Mouse (Mus musculus) T-helper 1 cell (primary cell): ENCODE results near the gene Stra6.

Experiments used
- in situ Hi-C: fragments of 300-600 bp; cut with MboI, MseI; formaldehyde crosslinking; loops from one replicate; pipeline ENCODE4 v1.15.1; 2025; ENCODE audit warnings: high pct_unique_total_duplicates

The Stra6 gene

DNA sequence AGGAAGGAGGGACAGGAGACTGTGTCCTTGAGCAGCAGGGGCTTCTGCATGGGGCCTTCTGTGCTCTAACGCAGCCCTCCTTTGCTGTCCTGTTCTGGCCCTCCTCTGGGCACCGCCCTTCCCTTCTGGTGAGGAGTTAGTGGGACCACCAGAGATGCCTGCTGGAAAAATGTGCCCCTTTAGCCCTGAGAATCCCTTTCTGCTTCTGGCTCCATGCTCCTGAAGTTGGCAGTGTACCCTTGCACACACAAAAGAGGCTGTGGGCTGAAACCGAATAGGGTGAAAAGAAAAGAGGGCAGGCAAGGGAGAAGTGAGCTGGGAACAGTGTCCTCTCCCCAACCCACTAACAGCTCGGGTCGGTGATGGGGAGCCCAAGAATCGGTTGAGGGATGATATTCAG is 14.4 kb upstream of the Stra6 start:
- in situ Hi-C loops = no loop called here

DNA sequence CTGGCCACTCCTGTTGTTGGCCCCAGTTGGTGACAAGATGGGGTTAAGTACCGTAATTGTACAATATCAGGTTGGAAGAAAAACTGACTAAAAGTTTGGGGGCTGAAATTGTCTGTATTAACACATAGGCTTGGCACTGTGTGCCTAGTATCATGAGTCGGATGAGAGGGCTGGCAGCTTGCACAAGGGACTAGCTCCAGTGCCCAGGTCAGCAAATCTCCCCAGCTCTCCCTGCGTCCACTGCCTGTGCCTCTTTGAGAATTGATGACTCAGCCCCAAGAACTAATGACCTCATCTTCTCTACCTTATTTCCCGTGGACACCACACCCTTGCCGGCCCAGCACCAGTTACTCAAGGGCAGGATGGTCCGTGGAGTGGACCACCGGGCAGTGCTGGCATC is 13.7 kb upstream of the Stra6 start:
- in situ Hi-C loops = no loop called here

DNA sequence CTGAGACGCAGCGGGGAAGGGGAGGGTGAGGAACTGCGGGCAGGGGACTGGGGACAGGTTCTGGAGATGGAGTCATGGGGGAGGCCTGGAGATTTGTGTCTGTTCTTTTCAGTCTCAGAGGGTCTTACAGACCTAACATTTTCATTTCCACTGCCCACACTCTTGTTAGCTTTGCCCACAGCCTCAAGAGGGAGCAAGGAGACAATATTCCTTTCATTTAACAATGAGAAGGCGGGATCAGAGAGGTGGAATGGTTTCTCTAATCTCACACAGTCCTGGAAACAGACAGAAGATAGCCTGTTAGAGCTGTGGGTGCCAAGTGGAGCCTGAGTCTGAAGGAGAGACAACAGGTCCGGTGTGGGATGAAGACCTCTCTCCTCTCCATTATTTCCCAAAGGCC is 11.7 kb upstream of the Stra6 start:
- in situ Hi-C loops = no loop called here

DNA sequence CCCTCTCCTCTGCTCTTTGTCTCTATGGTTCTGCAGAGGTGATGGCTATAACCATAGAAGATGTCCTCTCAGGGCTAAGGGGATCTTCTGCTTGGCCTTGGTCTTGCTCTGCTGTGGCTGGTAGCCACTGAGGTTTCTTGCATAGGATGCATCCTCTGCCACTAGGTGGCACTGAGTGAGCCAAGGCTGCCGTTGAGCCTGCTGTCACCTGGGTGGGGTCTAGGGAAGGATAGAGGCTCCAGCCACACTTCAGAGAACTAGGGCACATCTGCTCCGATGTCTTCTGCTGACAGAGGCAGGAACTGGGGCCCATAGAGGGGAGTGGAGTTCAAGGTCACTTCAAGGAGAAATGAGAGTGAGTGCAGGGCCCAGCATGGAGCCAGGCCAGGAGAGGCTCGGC is 10.5 kb upstream of the Stra6 start:
- in situ Hi-C loops = no loop called here

DNA sequence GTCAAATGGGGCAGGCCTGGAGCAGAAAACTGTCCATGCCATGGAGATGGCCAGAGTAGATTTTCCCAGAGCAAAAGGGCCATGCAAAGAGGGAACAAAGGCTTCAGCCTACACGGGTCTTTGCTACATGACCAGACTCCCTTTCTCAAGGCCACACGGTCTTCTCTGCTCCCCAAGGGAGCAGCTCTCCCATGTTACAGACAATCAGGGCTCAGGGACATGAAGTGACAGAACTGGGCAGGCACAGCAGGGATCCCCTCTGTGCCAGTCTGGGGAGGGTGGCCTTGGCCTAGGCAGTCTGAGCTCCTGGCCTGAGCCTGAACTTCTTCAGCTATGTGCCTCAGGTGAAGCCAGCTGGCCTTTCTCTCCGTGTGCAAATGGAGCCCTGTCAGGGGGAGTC is 10.0 kb upstream of the Stra6 start:
- in situ Hi-C loops = no loop called here

DNA sequence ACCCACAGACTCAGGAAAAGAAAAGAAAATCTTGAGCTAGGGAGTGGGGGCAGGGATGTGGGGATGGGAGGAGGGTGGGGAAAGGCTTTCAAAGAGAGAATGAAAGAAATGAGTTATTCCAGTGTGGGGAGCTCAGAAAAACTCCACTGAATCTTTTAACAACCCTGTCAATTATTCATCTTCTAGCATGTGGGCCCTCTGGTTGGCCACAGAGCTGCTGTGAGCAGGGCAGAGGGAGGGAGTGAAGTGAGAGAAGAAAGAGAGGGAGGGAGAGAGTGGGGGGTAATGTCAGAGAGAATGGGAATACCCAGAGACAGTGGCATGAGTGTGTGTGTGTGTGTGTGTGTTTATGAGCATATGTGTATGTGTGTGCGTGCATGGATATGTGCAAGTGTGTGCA is 9.6 kb upstream of the Stra6 start:
- in situ Hi-C loops = no loop called here

DNA sequence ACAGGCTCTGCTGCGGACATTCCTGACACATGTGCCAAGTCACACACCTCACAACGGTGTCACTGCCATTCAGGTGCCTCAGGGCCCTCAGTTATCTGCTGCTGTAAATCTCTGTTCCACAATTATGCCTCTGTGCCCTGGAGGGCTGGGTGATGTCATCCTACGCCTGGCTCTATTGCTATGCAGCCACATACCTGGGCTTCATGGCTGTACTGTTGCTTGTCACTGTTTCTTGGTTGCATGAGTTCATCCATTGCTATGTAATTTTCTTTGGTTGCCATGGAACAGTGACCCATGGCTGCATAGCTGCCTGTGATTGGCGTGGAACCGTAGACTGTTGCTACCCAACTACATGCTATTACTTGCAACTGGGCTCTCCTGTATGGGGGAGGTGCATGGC is 7.9 kb upstream of the Stra6 start:
- in situ Hi-C loops = no loop called here

DNA sequence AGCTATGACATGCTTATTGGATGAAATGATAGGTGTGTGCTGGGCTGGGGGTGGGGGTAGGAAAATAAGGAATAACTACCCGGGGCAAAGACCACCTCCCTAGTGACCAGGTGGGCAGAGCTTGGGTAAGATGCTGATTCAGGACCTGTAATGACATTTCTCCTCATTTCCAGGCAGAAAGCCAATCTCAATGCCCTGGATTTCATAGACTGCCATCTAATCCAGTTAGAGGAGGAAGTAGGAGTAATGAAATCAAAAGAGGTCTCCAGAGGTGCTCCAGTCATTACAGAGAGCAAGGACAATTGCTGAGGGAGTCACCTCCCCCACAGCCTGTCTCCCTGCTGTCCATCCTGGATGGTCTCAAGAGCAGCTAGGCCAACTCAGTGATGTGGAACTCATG is 3.7 kb upstream of the Stra6 start:
- in situ Hi-C loops = no loop called here

DNA sequence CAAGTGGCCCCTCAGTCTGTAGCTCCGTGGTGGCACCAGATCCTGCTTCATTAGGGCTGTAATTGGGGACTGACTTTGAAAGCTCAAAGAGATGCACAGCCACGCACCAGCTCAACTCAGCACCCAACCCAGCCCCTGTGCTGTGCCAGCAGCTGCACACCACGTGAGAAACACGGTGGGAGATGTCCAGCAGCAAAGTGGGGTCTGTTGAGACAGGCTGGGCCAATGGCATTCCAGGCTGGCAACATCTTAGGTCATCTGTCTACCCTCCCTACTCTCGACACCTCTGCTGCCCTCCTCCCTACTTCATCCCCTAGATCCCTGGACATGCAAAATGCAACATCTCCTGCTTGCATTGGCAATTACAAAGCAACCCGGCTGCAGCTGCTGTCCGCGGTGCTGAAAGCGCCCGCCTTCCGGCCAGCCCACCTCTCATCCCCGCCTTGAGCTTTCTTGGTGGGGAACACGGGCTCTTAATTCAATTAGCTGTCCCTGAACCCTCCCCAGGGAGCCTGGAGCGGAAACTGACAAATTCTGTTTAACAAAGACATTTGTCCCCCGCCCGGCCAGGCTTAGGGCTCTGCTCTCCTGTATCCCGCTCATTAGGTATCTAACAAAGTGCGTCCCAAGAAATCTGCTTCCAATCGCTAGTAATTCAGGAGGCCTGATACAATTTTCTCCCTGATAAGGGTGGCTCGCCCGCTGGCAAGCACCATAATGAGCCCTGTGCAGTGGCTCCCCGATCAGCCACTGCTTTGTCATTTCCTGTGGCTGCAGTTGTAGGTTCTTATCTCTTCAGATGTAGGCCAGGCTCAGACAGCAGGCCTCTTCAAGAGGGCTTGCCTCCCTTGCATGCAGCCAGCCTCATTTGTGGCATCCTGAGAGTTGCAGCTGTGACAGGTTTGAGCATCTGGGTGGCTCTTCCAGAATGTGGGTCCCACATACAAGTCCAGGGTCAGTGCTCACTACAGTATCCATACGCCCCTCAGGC is 2.6 kb upstream of the Stra6 start:
- in situ Hi-C loops = no loop called here

DNA sequence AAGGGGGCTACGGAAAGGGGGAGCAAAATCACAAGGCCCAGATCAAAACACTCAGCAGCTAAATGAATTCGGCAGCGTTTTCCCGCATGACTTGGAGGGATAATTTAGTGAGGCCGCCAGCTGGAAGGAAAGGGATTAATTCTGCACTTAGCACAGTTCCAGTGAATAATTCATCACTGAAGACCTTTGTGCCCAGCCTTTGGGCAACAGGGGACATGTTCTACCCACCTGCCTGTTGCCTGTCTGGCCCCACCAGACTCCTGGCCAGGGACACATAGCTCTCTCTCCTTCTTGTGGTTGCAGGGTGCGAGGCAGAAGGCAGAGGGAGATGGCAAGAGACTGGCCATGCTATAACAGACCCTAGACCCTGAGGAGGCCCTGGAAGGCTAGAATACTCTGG is 1.9 kb downstream of the Stra6 start:
- in situ Hi-C loops = no loop called here

DNA sequence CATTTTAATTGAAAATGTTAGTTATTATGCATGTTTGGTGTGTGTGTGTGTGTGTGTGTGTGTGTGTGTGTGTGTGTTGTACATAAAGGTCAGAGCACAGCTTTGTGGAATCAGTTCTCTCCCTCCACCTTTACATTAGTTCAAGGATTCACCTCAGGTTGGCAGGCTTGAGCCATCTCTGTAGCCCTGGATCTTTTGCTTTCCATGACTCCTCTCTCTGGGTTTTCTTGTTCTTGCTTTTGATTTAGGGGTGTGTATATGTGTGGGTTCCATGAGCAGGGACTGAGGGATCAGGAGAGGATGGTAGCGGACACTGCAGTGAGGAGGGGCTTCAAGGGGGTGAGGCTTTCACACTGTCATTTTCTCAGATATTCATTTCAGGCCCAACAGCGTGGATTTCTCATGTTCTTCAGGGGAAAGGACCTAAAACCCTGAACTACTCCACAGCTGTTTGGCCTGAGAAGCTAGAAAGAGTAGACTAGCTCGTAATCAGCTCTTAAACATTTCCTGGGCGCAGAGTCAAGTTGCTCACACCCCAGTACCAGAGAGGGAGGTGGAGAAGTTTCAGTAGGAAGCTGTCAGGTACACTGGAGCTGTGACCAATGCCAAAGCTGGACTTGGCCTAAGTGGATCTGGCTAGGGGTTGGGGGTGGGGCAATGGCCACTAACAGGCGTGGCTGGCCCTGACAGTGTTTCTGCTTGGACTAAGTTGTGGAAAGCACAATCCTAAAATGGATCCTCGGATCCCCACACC is 2.6 kb downstream of the Stra6 start:
- in situ Hi-C loops = no loop called here

DNA sequence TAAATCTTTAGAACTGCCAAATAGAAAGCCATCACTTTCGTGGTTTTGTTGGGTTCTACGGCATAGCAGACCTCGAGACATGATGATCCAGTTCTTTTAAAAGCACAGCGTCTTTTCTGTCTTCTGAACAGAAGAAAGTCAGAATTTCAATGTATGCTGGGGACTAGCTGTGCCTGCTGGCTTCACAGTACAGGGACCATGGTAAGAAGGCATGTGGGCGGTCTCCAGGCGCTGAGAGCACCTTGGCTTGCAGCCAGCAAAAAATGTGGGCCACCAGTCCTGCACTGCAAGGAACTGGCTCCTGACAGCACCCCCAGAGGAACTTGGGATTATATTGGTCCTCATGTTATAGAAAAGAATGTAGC is 3.1 kb downstream of the Stra6 start:
- in situ Hi-C loops = no loop called here

DNA sequence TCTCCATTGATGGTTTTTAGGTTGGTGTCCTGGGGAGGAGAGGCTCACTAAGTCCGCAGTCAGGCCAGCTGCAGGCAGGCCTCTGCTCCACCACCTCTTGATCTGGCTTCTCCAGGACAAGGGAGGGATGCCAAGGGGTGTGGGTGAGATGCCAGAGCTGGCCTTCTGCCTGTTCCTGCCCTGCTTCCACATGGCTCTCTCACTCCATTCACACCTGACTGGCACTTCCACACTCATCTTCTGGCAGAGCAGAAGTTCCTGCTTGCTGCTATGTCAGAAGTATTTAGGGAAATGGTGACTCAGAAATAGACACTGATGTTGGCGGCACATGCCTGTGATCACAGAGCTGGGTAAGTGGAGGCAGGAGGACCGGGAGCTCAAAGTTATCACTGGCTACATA is 4.0 kb downstream of the Stra6 start:
- in situ Hi-C loops = no loop called here

DNA sequence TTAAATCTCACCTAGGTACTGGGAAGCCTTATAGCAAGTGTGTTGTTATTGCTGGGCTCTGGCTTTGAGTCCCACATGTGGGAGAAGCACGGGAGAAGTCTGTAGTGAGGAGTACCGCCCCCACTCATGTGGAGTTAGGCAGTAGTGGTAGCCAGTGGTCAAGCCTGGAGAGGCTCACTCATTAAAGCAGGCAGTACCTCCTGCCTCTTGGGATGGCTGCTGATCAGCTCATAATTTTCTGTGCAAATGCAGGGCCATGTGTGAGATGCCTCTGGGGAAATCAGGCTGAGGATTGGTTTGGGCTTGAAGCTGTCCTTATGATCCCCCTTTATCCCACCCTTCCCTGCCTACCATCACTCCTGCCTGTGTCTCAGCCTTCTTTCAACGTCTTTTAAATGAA is 11.0 kb downstream of the Stra6 start:
- in situ Hi-C loops = no loop called here

DNA sequence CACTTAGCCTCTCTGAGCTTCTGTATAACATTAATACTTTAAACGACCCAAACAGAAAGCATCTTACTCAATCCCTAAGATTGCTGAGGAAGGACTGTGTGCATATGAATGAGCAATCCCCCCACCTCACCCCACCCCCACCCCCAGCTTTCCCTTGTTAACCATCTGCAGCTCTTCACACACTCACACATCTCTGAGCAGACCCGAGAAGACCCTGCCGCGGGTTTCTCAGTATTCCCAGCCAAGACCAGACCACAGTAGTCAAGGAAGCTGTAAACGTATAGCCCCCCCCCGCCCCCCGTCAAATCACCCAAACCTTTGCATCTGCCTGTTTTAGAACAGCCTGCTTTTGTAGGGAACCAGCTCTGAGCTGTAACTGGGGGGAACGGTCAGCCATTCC is 21.0 kb downstream of the Stra6 start:
- in situ Hi-C loops = no loop called here

DNA sequence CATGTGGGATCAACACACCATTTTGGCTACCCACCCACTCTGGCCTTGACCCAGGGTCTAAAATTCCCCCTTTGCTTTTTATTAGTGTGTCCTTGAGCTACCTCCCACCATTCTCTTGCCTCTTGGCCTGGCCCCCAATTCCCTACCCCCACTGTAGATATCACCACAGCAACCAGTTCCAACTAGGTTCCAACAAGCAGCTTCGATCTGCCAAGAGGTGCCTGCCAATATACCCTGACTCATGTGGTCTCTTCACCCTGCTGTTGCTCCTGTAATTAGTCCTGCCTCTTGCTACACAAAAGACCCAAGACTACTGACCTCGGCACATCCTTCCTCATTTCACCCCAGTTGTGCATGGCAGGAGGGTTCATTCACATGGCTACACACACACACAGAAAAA is 21.5 kb downstream of the Stra6 start:
- in situ Hi-C loops = loop anchor here (5.0 kb wide), 1 partner anchor 702 kb away; no protein-coding TSS in a partner anchor

DNA sequence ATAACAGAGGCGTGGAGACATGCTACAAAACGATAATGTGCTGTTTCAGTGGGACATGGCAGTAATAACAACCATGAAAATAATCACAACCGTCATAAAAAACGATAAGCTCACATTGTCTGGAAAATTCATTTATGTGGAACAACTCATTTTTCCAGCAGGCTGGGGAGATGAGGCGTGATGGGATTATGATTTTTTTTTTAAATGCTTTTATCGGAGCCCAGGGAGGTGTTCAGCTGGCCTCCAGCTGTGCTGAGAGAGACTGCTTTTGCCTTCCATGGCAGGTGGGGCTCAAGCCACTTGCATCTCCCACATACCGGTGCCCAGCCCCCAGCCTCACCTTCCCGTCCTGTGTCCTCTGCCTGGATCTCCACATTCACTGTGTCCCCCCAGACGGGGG is 22.6 kb downstream of the Stra6 start:
- in situ Hi-C loops = loop anchor here (5.0 kb wide), 1 partner anchor 701 kb away; no protein-coding TSS in a partner anchor

DNA sequence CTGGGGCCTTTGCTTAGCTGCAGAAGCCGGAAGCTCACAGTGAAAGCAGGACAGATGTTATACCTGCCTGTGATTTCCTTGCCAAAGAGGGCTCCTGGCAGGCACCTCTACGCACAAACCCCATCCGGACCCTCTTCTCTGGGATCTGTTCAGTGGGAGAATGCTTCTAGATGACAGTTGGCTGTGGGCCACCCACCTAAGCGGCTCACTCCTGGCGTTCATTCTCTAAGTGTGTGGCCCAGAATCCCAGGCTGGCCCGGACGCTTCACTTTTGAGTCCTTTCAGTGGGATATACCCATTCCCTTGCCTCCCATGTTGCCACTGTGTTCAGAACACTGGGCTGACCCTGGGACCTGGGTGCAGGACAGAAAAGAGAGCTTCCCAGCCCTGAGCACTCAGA is 23.3 kb downstream of the Stra6 start:
- in situ Hi-C loops = loop anchor here (5.0 kb wide), 1 partner anchor 700 kb away; no protein-coding TSS in a partner anchor

DNA sequence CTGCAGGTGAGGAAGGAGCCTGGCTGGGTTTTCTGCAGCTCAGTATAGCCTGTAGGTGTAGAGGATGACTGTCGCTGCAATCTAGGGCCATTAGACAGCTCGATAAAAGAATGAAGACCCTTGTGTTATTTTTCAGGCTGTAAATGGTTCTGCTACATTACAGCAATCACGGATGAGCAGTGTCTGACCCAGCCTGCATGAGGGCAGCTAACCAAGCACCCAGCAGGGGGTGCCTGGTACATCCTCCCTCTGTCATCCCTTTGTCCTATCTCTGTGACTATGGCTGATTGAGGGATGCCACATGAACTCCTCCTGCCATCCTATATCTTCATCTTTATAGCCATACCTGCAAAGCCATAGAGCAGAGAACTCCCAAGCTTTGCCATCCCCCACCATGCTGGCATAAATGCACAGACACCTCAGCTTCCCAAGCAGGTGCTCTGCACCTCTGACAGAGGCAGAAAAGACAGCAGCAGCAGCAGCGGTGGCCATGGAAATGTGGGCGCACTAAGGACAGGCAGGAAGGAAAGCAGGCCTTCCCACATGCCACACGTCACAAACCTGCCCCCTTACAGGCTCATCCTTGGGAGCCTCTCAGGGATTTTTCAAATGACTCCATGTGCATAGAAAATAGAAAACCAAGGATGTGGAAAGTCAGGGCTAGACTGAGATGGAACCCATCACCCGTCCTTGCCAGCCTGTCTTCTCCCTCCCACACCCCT is 23.9 kb downstream of the Stra6 start:
- in situ Hi-C loops = loop anchor here (5.0 kb wide), 1 partner anchor 700 kb away; no protein-coding TSS in a partner anchor

DNA sequence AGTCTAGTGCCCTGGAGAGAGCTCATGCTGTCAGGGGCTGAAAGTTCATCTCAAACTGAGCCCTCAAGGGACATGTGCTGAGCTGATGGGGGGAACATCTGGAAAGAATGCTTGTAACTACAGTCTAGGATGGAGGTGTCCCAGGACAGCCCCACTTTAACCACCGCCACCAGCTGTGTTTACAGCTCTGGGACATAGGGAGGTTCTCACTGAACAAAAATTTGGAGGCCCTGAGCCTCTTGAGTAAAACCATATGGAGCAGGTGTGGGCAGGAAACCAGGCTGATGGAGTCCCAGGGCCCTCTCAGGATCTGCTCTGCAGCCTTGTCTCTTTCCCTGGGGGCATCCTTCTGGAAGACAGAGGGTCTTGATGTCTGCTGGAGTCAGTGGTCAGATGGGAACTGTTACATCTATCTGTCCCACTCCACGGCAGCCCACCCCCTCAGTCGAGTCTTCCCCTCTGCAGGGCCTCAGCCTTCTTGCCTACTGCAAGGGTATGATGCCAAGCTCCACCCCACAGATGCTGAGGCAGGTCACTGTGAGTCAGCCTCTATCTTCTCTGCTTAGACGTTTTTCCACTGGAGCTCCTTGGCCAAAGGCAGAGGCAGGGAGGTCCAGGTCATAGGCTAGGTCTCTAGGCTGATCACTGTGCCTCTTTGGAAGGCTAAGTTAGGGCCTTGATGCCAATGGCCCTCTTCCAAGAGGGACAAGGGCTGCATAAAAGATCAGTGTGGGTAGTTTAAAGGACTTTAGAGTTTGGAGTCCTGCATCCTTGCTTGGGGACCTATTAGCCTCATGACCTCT is 28.2 kb downstream of the Stra6 start:
- in situ Hi-C loops = no loop called here

DNA sequence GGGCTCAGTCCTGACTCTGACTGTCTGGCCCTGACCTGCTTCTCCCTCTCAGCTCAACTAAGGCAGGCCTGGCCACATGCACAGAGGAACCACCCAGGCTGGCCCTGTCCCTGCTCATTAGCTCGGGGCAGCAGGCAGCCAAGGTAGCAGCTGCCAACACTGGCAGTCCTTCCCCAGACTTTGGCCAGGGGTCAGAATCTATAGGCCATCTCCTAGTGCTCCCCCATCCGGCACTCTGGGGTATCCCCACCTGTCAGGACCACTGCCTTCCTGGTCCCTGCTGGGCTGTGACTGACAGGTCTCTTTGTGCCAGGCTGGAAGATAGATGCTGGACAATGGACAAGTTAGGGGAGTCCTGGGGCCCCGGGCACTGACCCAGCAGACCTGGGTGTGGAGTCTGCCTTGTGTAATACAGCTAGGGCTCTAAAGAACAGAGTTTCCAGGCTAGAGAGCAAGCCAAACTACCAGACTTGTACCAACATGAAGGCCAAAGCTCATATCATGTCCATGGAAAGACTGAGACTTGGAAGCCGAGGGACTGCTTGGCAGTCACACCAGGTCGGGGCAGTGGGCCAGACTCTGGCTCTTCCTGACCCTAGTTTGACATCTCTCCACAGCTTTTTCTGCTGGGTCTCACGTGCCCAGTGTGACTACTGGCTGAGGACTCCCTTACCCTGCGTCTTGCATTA is 29.1 kb downstream of the Stra6 start:
- in situ Hi-C loops = no loop called here
